Mouse (Mus musculus) retina, postnatal 7 days (tissue): ENCODE data around the gene Cubn.

ENCODE experiments used
- DNase-seq: peaks from one replicate; pipeline ENCODE4 v3.0.0-alpha.2; 2012; ENCODE audit warnings: low read depth, low spot score

Gene Cubn

DNA sequence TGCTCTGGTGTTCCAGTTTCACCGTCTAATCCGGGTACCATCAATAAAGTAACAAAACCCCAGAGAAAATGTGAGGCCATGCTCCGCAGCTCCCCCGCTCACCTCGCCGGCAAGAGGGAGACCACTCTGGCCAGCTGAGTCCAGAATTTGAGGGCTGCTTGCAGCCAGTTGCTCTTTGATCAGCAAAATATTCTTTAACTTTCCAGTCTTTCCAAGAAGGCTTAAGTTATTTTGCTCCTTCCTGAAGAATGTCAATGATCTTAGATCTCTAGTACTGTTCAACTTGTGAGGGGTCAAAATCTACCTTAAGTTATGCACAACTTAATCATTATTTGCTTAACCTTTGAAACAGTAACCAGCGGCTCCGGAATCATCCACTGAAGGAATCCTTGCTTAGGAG, at the start of gene Cubn:
Gene Cubn, minus strand, starts transcription at position 80 of the 400 bp plus-strand sequence.
- DNase-seq: no peak

DNA sequence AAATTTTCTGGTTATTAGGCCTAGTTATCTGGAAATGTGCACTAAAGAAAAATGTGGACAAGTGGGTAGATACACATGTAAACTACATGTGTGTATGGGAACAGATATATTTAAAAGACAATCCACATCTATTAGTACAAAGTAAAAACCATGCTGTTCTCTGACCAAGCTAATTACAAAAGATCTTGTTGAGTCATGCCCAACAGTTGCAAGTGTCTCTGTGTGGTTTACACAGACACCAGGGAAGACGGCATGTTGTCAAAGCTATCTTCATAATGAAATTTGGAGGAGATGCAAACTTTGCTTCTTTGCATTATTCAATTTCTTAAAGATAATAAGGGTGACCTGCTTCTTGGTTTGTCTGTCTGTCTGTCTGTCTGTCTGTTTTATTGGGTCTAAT, 48.2 kb upstream of the Cubn start:
- no peak for DNase-seq

DNA sequence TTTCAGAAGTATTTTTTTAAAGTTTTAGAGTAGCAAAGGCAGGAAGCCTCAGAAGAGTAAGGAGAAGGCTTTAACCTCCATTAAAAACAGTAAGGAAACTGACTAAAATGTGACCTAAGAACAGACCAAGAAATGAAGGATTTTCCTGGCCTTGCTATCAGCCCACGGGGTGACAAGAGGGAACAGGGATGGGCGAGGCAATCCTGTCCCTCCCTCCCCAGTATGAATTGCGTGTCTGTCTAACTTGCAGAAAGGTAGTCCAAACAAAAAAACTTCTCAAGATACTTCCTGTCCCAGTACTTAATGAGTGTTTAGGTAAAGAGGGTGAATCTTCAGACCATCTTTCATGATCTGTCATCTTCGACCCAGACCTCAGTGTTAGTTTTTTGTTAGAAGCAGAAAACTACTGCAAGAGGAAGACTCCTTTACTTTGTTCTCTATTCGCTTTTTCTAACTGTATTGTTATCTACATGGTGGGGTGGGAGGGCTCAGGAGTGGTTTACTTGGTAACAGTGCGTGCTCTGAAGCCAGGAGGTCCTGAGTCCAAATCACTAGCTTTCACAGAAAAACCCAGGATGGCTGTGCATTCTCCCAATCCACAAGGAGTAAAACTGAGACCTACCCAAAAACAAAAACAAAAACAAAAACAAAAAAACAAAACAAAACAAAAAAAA, 47.2 kb upstream of the Cubn start:
- DNase-seq: no peak

DNA sequence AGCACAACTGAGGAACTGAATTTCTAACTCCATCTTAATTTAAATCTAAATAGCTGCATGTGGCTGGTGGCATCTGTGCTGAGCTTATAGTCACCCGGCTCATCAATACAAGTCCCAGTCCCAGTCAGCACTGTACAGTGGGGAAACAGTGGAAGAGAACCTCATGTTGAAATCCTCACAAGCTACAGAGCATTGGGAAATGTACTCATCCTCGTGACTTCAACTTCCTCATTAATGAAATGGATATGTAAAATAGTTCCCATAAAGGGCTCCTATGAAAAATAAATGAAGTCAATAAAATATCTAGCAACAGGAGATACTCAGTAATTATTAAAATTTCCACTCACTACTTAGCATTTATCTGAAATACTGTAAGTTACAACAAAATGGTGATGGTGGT, 46.6 kb upstream of the Cubn start:
- no peak for DNase-seq

DNA sequence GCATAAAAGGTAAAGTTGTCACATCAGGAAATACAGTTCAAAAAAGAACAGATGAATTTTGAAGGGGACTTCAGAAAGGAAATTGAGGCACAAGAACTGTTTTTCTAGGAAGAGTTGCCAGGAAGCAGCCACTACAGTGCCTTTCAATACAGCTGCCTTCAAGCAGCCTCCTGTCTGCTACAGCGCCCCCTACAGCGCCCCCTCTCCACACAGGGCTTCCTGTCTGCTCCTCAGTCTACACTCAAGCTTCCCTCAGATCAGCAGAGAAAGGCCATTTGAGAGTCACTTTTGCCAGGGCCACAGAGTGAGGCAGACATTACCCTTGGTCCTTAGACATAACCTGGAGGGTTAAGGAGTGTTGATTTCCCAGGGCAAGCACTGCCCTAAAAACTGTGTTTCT, 46.1 kb upstream of the Cubn start:
- DNase-seq: no peak

DNA sequence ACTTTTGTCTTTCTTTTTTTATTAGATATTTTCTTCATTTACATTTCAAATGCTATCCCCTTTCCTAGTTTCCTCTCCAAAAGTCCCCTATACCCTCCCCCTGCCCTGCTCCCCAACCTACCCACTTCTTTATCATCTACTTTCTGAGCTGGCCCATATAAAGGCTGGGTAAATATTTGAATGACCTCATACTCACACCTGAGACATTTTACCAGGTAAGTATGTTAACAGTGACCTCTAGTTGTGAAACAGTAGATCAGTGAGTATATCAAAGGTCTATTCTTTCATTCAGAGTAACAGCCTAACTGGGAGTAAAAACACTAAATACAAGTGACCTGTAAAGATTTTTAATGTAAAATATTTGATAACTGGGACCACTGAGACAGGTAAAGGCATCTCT, 45.1 kb upstream of the Cubn start:
- DNase-seq: no peak

DNA sequence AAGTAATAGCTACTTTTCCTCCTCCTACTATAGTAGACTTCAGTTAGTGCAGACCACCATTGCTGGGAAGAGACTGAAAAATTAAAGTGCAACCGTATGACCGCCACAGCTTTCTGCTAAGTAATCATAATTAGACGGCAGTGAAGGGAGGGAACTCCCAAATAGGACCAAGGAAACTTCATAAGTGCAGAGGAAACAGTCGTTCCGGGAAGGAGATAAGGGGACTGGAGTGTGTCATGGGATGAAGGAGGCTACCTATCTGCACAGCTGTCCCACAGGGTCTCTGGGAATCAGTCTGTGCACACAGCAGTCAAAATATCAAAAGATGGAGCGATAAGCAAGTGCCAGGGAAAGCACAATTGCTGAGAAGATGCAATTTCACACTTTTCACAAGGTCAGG, 39.0 kb upstream of the Cubn start:
- no peak for DNase-seq

DNA sequence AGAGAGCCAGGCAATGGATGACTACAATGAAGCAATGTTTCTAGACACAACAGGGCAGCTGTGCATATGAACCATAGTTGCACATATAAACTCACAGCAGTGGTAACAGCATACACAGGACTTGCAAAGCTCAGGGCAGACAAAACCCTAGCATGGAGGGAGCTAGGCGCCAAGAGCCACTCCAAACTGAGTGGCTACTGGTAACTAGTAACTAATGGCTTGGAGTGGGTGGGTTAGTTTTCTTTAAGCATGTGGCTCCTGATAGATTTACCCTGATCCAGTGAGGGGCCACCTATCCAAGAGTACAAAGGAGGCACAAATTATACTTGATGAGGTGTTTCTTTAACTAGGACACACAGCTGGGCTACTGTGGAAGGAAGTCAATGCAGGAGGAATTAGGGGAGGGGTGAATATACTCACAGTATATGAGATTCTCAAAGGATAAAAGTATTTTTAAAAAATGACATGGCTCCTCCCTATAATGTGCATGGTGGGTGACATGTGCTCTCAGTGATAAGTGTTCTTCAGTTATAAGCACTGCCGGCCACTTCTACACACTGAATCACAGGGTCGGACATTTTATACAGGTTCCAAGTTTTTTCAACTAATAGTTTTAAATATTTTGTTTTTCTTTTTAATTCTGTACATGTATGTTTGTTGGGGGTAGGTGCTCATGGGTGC, 37.8 kb upstream of the Cubn start:
- no peak for DNase-seq

DNA sequence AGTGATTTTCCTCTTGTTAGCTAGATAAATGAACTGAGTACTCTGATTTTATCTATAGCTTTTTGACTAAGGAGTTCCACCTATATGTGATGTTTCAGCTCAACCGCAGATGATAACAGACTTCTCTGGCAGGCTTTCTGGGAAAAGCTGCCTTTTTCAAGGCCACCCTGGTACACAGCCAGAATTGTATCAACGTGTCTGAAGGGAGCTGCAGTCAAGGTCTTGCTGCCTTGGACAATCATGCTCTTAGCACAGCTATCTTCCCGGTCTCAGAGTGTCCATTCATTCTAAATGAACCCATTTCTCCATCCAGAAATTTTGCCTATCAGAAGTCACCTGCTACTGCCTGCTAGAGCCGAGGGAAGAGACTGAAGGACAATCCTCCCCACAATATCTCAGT, 35.9 kb upstream of the Cubn start:
- DNase-seq: no peak

DNA sequence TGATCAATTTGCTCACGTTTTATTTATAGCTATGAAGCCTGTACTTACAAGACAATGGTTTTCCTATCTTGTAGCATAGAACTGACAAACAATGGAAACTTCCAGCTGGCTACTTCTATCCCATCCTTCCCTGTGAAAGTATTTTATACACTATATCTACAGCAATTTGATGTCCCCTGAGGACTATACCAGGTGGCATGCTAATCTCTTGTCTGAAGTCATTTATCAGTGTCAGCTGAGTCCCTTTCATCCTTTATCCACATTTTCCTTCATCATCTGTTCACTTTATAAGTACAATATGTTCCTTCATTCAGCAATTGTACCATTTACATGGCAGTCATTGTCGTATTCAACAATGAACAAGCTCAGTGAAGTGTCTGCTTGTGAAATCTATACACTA, 35.5 kb upstream of the Cubn start:
- DNase-seq: no peak

DNA sequence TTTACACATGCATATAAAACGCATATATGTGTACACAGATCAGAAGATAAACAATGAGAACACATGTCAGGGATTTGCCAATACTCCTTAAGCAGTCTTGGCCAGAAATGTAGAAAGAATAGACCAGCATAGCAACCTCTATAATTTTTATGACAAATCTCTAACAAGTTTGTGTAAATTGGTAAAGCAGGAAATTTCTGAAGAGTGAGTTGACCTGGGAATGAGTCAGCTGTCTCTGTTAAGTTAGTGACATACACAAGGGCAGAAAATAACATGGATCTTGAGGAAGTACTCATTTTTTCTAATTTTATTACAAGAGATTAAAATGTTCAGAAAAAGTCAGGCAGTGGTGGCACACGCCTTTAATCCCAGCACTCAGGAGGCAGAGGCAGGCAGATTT, 34.6 kb upstream of the Cubn start:
- no peak for DNase-seq

DNA sequence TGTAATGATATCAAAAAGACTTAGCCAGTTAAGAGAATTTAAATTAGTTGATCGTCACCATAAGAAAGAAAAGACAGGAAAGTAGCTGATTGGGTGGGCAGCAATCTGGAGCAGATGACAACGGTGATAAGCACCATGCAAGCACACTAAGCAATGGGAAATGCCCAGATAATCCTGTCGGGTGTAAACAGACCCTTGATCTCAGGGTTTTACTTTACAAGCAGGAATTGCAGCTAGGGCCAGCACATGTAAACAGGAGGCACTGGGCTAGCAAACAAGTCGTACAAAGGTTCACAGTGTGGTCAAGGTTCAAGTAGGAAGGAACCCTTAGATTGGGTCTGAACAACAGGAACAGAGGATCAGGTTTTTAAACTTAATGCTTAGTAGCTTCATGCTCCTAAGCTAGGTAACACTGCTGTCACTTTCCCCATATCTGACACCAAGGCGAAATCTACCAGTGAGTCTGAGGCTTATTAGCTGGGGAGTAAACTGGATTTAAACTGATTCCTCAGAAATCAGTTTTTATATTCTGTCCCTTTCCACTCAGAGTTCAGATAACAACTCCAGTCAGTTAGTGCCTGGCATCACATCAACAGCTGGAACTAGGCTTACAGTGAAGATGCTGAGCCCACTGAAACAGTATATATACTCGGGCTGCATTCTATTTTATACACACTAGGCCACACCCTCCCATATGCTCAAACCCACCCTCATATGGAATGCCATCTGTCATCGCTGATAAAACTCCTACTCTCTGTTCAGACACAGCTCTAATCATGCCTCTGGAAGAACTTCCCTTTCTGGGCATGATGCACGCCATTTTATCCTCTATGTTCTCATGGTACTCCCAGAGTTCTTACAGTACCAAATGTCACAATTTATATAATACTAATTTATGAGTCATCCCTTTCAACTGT, 32.2 kb upstream of the Cubn start:
- DNase-seq: no peak

DNA sequence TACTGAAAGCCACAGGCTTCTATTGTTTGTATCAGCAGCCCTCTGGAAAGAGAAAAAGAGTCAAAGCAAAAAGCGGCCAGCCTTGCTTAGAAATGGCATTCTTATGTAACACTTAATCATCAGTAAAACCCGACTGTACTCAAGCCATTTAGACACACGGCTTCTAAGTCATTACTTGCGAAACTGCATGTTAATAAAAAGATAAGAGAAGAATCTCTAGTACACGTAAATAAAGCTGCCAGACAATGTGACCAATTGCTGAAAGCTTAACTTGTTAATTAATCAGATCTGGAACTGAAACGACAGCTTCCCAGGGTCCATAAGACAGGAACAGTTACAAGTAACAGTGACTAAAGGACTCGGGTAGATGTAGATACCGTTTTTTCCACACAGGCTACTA, 30.5 kb upstream of the Cubn start:
- no peak for DNase-seq

DNA sequence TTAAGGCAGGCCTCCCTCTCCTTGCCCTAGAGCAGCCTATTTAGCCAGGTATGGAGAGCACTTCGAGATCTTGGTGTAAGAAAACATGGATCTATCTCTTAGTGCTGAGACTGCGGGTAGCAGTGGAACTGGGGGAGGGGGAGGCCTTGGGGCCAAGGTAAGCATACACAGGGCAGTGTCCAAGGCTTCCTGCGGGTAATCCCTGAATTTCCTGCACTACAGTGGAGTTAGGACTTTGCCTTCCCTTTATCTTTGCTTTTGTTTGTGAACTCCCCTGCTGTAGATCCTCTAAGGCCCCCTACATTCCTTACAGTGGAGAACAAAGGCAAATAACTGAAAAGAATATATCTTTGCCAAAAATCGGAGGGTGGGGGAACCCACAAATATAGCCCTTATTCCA, 23.3 kb upstream of the Cubn start:
- DNase-seq: no peak

DNA sequence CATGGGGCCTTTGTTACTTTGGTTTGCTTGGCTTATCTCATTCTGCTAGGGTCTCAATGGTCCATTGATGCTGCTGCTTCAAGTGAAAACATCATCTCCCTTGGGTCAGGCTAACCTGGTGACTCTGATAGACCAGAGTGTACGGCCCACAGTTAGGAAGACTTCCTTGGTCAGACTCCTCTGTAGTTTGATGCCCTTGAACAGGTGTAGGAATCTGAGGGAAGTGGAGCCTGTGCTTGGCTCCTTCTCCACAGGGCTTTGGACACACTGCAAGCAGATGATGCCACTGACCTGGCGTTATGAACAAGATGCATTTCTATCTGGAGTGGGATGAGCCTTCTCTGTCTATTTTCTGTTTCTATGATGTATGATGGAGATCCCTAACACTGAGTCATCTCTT, 11.1 kb upstream of the Cubn start:
- no peak for DNase-seq

DNA sequence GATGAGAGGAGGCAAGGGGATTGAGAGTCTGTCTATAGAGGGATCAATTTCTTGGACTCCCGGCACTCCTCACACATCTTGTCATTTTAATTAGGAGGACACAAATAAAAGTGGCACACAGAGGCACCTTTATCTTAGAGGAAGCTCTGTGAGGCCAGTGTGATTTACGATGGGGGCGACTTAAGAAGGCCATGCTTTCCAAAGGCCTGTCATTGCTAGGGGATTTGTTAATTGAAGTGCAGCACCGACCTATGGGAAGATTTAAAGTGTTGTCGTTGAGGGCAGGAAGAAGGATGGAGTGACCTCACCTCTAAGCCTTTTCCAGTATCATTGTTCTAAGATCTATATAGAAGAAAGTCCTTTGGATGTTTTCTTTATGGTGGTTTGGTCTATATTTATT, 9.9 kb upstream of the Cubn start:
- DNase-seq: no peak

DNA sequence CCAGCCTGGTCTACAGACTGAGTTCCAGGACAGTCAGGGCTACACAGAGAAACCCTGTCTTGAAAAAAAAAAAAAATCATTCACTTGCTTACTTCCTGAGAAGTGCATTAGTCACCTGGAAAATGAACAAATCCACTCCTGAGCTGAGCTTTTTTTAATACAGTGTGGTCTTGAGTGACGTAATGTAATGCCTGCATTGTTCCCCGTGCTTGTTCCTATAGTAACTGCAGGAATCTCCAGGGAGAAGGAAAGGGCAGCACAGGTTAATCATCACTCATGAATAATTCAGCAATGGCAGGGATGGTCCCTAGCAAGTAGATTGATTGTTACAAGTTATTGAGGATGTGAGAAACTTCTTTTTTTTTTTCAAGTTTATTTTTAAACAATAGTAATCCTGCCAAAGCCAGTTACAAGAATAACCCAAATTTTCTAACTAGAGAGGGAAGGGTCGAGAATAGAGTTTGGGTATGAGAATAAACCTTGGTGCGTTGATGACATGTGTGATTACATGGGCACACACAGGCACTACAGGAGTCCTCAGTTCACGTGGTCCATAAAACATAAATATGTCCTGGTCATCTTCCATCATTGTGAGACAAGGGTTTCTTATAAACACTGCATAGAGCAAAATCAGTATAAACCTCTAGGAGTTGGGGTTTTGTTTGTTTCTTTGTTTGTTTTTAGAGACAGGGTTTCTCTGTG, 8.8 kb upstream of the Cubn start:
- no peak for DNase-seq

DNA sequence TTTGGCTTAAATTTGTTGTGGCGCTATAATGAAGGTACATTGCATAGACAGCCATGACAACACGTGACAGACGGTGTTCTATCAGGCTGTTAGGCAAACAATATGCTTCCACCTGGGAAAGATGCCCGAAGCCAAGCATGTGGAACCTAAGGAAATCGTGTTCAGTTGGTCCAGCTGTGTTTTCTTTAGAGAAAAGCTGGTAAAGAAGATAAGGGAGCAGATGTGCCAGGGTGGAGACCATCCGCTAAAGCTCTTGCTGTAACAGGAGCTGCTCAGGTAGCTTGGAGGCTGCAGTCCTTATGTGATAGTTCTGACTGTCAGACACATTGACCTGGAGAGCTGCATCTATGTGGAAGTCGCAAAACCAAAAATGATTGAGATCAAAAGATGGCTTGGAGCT, 7.6 kb upstream of the Cubn start:
- no peak for DNase-seq

DNA sequence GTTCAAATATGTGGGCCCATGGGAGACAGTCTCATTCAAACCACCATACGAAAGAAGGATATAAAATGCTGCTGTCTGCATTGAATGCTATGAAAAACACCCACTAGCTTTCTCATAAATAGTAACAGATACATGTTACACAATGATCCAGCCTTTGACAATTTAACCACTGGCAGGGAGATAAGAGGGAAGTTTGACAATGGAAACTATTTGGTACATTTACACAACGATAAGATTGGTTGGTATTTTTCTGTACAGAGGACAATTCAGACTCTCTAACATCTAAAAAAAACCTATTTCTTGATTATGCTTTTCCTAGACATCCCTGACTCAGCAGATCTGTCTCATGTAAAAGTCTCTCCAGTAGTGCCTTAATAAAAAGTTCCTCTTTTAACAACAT, 4.5 kb upstream of the Cubn start:
- no peak for DNase-seq

DNA sequence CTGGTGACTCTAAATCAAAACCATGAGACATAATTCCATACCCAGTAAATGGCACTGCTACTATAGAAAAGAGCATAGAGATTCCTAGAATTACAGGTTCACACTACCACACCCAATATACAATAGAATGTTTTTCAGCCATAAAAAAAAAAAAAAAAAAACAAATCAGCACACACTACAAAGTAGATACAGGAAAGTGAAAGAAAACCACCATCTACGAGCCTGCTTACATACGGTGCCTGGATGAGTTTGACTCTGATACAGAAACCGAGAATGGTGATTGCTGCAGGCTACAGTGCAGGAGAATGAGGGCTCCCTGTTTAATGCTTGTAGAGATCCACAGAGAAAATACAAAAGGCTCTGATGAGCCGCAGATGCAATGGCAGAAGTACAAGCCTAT, 1.3 kb upstream of the Cubn start:
- DNase-seq: no peak

DNA sequence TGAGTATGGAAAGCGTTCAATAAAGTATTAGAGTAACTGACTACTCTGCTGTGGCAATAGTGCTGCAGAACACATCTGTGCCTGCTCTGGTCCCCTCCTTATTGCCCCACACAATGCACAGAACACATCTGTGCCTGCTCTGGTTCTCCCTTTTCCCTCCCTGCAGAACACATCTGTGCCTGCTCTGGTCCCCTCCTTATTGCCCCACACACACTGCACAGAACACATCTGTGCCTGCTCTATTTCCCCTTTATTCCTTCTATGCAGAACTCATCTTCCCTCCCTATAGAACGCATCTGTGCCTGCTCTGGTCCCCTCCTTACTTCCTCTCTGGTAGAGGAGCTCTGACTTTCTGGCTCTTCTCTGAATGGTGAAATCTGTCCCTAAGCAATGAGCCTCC, 1.1 kb downstream of the Cubn start:
- DNase-seq: no peak

DNA sequence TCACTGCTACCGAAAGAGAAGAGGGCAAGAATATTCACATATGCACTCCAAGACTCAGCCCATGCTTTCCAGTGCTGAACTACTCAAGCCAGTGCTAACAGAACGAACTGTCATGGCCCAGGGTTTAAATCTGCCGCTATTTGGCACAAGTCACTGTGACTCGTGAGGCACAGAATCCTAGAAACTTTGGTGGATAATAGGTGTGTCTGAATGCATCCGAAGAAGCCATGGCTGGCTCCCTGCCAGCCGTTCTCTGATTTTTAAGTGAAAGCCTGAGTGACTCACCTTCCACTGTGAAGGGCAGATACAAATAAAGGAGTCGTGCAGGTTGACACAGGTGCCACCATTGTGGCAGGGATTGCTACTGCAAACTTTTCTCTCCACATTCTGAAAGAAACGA, 5.1 kb downstream of the Cubn start:
- DNase-seq: no peak
